In genomic region chr4:41460690-41461089, GRCm38 (mm10) we compare ENCODE assay signal across 17 mouse cellular contexts.
"Had no signal": no experiment of that assay in that cellular context is flagged by ENCODE, and none has a peak within 500 bp of the region (broad histone marks: within the 10 kb centered on the region; RNA-seq: fewer than 3 reads in every experiment).

No protein-coding gene starts in this region.

- H3K36me3 ChIP-seq: neural tube, embryonic 12.5 days; neural tube, embryonic 13.5 days; neural tube, embryonic 15.5 days; stomach, embryonic 15.5 days had no signal

- DNase-seq: retina, postnatal 1 day; right cerebral cortex, adult 18-20 months; right cerebral cortex, postnatal 14 days; right cerebral cortex, postnatal 25 days; right cerebral cortex, postnatal 4 days; spleen, adult 18-20 months; thymus, adult 18-20 months; thymus, adult 2 months; thymus, postnatal 14 days; thymus, postnatal 25 days; thymus, postnatal 36 days; thymus, postnatal 4 days had no signal

- H3K9me3 ChIP-seq: neural tube, embryonic 12.5 days; neural tube, embryonic 13.5 days; neural tube, embryonic 15.5 days; stomach, embryonic 15.5 days had no signal

- H3K27me3 ChIP-seq: neural tube, embryonic 12.5 days; neural tube, embryonic 13.5 days; neural tube, embryonic 15.5 days; stomach, embryonic 15.5 days had no signal

- H3K9ac ChIP-seq: neural tube, embryonic 12.5 days; neural tube, embryonic 13.5 days; neural tube, embryonic 15.5 days; stomach, embryonic 15.5 days had no signal

- H3K4me2 ChIP-seq: neural tube, embryonic 12.5 days; neural tube, embryonic 13.5 days; neural tube, embryonic 15.5 days; stomach, embryonic 15.5 days had no signal

- H3K27ac ChIP-seq: neural tube, embryonic 12.5 days; neural tube, embryonic 13.5 days; neural tube, embryonic 15.5 days; stomach, embryonic 15.5 days; stomach, postnatal 0 days had no signal

- H3K4me3 ChIP-seq: neural tube, embryonic 12.5 days; neural tube, embryonic 13.5 days; neural tube, embryonic 15.5 days; stomach, embryonic 15.5 days had no signal
